Mouse (Mus musculus): ENCODE results near the gene Zcwpw1. TPM values are rescaled to one million over a fixed set of nuclear protein-coding genes. Genes with fewer than 3 reads are reported as not detected.
"Not testable (repeated sequence)": the region's sequence is repeated elsewhere in the genome, so short reads cannot be mapped to it uniquely, and the experiment has no call there.

Gene Zcwpw1
- total and polyA plus RNA-seq, 3 experiments, result 11.1 to 16.0 TPM; not detected in 1

GRCm38 (mm10) chr5:137871644-137872380 is 84.2 kb downstream of the Zcwpw1 start, which contains the start of gene Pilrb2:
Gene Pilrb2, minus strand, starts transcription at chr5:137871815.
- TF ChIP-seq TCF12 (IDR thresholded peaks at IDR 0.05; ENCODE audit: low read depth, low read length), result peak; percentile 59
- TF ChIP-seq RCOR1 (IDR thresholded peaks at IDR 0.05; ENCODE audit: low read depth, low read length), result peak; percentile 13; the same call in 1 of the 2 replicates
- peak; percentile 81 to 85 for TF ChIP-seq EP300 (IDR thresholded peaks at IDR 0.05; ENCODE audit: low read depth in 1 of 2, low read length in 2 of 2)
- TF ChIP-seq MXI1 (IDR thresholded peaks at IDR 0.05; ENCODE audit: low read depth, low read length), result peak; percentile 39; the same call in 1 of the 2 replicates
- TF ChIP-seq TBP (IDR thresholded peaks at IDR 0.05; ENCODE audit: low read depth, low read length), result peak; percentile 62
- TF ChIP-seq TAL1 (IDR thresholded peaks at IDR 0.05; ENCODE audit: low read length), result peak; percentile 45
- TF ChIP-seq POLR2A (IDR thresholded peaks at IDR 0.05; ENCODE audit: control insufficient read depth in 1 of 2, insufficient read depth in 1 of 2, low read depth in 1 of 2, low read length in 2 of 2, poor library complexity in 1 of 2), result peak in 1 of 2 experiments; percentile 41; a peak in 1 of 4 replicates
- TF ChIP-seq SIN3A (IDR thresholded peaks at IDR 0.05; ENCODE audit: low read length), result peak; percentile 60; the same call in 1 of the 2 replicates
- TF ChIP-seq ETS1 (IDR thresholded peaks at IDR 0.05; ENCODE audit: low read depth, low read length), result peak; percentile 45; the same call in 1 of the 2 replicates
- peak; percentile 79 for TF ChIP-seq GATA1 (IDR thresholded peaks at IDR 0.05; ENCODE audit: low read depth, low read length)
- Histone ChIP-seq H3K4me1 (ENCODE audit: control insufficient read depth in 1 of 2, insufficient read depth in 2 of 2, low read length in 2 of 2) (peaks cover 9 to 40% of the 10 kb centered on the region in 2 experiments), H3K9ac (ENCODE audit: control insufficient read depth, low read depth, low read length, poor library complexity, severe bottlenecking) (peak within 1 kb of the TSS; percentile 48), H3K4me3 (ENCODE audit: control insufficient read depth in 1 of 2, insufficient read depth in 1 of 2, low read depth in 2 of 2, low read length in 2 of 2) (peak within 1 kb of the TSS; percentile 31 to 48; a peak in 3 of 4 replicates), H3K27ac (ENCODE audit: control insufficient read depth, low read depth, low read length) (peak within 1 kb of the TSS; percentile 87), H3K36me3 (ENCODE audit: control insufficient read depth in 1 of 2, insufficient read depth in 2 of 2, low read length in 2 of 2) (peaks cover 0 to 24% of the 10 kb centered on the region in 2 experiments; a peak in 2 of 4 replicates)
- not testable (repeated sequence) for H3K27me3 ChIP-seq (ENCODE audit: control insufficient read depth in 1 of 2, insufficient read depth in 2 of 2, low read length in 2 of 2); H3K9me3 ChIP-seq (replicated peaks; ENCODE audit: insufficient read depth, low read length); H3K79me2 ChIP-seq (ENCODE audit: control insufficient read depth, insufficient read depth, low read length, poor library complexity)
- peak; percentile 77 for DNase-seq (ENCODE audit: low read depth, low spot score)

Other genes with a start within 250 kb of the Zcwpw1 start
- 0.15 TPM in 1 of 2 replicates, not detected in the other for gene Actl6b, start 234.3 kb upstream of the Zcwpw1 start, total RNA-seq (2012; rRNA removed)
- gene Actl6b, start 234.3 kb upstream of the Zcwpw1 start, polyA plus RNA-seq (2012; ENCODE audit: insufficient read depth in 1 of 2, insufficient read length in 2 of 2, low read depth in 1 of 2, low replicate concordance in 2 of 2, missing spikeins in 1 of 2), result not detected
- 76.9 and 96.2 TPM in 2 replicates for gene Tfr2, start 218.0 kb upstream of the Zcwpw1 start, total RNA-seq (2012; rRNA removed)
- 100 to 1,000 TPM in 1 of 2 experiments, not detected in 1; 112 TPM for gene Tfr2, start 218.0 kb upstream of the Zcwpw1 start, polyA plus RNA-seq (2012; ENCODE audit: insufficient read depth in 1 of 2, insufficient read length in 2 of 2, low read depth in 1 of 2, low replicate concordance in 2 of 2, missing spikeins in 1 of 2)
- 11.9 and 12.4 TPM in 2 replicates for gene Mospd3, start 186.7 kb upstream of the Zcwpw1 start, total RNA-seq (2012; rRNA removed)
- 100 to 1,000 TPM in 1 of 2 experiments, not detected in 1; 144 TPM for gene Mospd3, start 186.7 kb upstream of the Zcwpw1 start, polyA plus RNA-seq (2012; ENCODE audit: insufficient read depth in 1 of 2, insufficient read length in 2 of 2, low read depth in 1 of 2, low replicate concordance in 2 of 2, missing spikeins in 1 of 2)
- 0.07 and 0.23 TPM in 2 replicates for gene Pcolce, start 174.0 kb upstream of the Zcwpw1 start, total RNA-seq (2012; rRNA removed)
- gene Pcolce, start 174.0 kb upstream of the Zcwpw1 start, polyA plus RNA-seq (2012; ENCODE audit: insufficient read depth in 1 of 2, insufficient read length in 2 of 2, low read depth in 1 of 2, low replicate concordance in 2 of 2, missing spikeins in 1 of 2), result under 1 TPM in 1 of 2 experiments, not detected in 1; 0.77 TPM
- gene Fbxo24, start 158.8 kb upstream of the Zcwpw1 start, total RNA-seq (2012; rRNA removed), result 0.13 and 0.42 TPM in 2 replicates
- gene Fbxo24, start 158.8 kb upstream of the Zcwpw1 start, polyA plus RNA-seq (2012; ENCODE audit: insufficient read depth in 1 of 2, insufficient read length in 2 of 2, low read depth in 1 of 2, low replicate concordance in 2 of 2, missing spikeins in 1 of 2), result under 1 TPM in 1 of 2 experiments, not detected in 1; 0.46 TPM
- 9.1 and 9.7 TPM in 2 replicates for gene Lrch4, start 158.7 kb upstream of the Zcwpw1 start, total RNA-seq (2012; rRNA removed)
- gene Lrch4, start 158.7 kb upstream of the Zcwpw1 start, polyA plus RNA-seq (2012; ENCODE audit: insufficient read depth in 1 of 2, insufficient read length in 2 of 2, low read depth in 1 of 2, low replicate concordance in 2 of 2, missing spikeins in 1 of 2), result 100 to 1,000 TPM in 1 of 2 experiments, 10 to 100 TPM in 1; 47.0 to 239 TPM
- 2.4 and 2.5 TPM in 2 replicates for gene Gm20605, start 158.6 kb upstream of the Zcwpw1 start, total RNA-seq (2012; rRNA removed)
- 10 to 100 TPM in 1 of 2 experiments, not detected in 1; 12.7 TPM for gene Gm20605, start 158.6 kb upstream of the Zcwpw1 start, polyA plus RNA-seq (2012; ENCODE audit: insufficient read depth in 1 of 2, insufficient read length in 2 of 2, low read depth in 1 of 2, low replicate concordance in 2 of 2, missing spikeins in 1 of 2)
- 1.9 and 3.0 TPM in 2 replicates for gene Sap25, start 146.5 kb upstream of the Zcwpw1 start, total RNA-seq (2012; rRNA removed)
- gene Sap25, start 146.5 kb upstream of the Zcwpw1 start, polyA plus RNA-seq (2012; ENCODE audit: insufficient read depth in 1 of 2, insufficient read length in 2 of 2, low read depth in 1 of 2, low replicate concordance in 2 of 2, missing spikeins in 1 of 2), result 10 to 100 TPM in 1 of 2 experiments, not detected in 1; 22.7 TPM
- 0.10 TPM in 1 of 2 replicates, not detected in the other for gene Irs3, start 142.1 kb upstream of the Zcwpw1 start, total RNA-seq (2012; rRNA removed)
- gene Irs3, start 142.1 kb upstream of the Zcwpw1 start, polyA plus RNA-seq (2012; ENCODE audit: insufficient read depth in 1 of 2, insufficient read length in 2 of 2, low read depth in 1 of 2, low replicate concordance in 2 of 2, missing spikeins in 1 of 2), result not detected
- 18.7 and 30.0 TPM in 2 replicates for gene Agfg2, start 103.1 kb upstream of the Zcwpw1 start, total RNA-seq (2012; rRNA removed)
- 10 to 100 TPM in 1 of 2 experiments, not detected in 1; 38.9 TPM for gene Agfg2, start 103.1 kb upstream of the Zcwpw1 start, polyA plus RNA-seq (2012; ENCODE audit: insufficient read depth in 1 of 2, insufficient read length in 2 of 2, low read depth in 1 of 2, low replicate concordance in 2 of 2, missing spikeins in 1 of 2)
- 0.39 and 0.42 TPM in 2 replicates for gene Nyap1, start 46.2 kb upstream of the Zcwpw1 start, total RNA-seq (2012; rRNA removed)
- 1 to 10 TPM in 1 of 2 experiments, not detected in 1; 1.1 TPM for gene Nyap1, start 46.2 kb upstream of the Zcwpw1 start, polyA plus RNA-seq (2012; ENCODE audit: insufficient read depth in 1 of 2, insufficient read length in 2 of 2, low read depth in 1 of 2, low replicate concordance in 2 of 2, missing spikeins in 1 of 2)
- 52.7 and 58.3 TPM in 2 replicates for gene Tsc22d4, start 42.1 kb upstream of the Zcwpw1 start, total RNA-seq (2012; rRNA removed)
- 100 to 1,000 TPM in 1 of 2 experiments, not detected in 1; 203 TPM for gene Tsc22d4, start 42.1 kb upstream of the Zcwpw1 start, polyA plus RNA-seq (2012; ENCODE audit: insufficient read depth in 1 of 2, insufficient read length in 2 of 2, low read depth in 1 of 2, low replicate concordance in 2 of 2, missing spikeins in 1 of 2)
- gene Ppp1r35, start 8.9 kb upstream of the Zcwpw1 start, total RNA-seq (2012; rRNA removed), result 35.0 and 35.8 TPM in 2 replicates
- 10 to 100 TPM in 1 of 2 experiments, not detected in 1; 46.2 TPM for gene Ppp1r35, start 8.9 kb upstream of the Zcwpw1 start, polyA plus RNA-seq (2012; ENCODE audit: insufficient read depth in 1 of 2, insufficient read length in 2 of 2, low read depth in 1 of 2, low replicate concordance in 2 of 2, missing spikeins in 1 of 2)
- gene Mepce, start 143 bp upstream of the Zcwpw1 start, total RNA-seq (2012; rRNA removed), result 49.1 and 58.7 TPM in 2 replicates
- gene Mepce, start 143 bp upstream of the Zcwpw1 start, polyA plus RNA-seq (2012; ENCODE audit: insufficient read depth in 1 of 2, insufficient read length in 2 of 2, low read depth in 1 of 2, low replicate concordance in 2 of 2, missing spikeins in 1 of 2), result 10 to 100 TPM in 1 of 2 experiments, not detected in 1; 74.2 TPM
- gene Pilra, start 48.5 kb downstream of the Zcwpw1 start, total RNA-seq (2012; rRNA removed), result 0.36 and 1.5 TPM in 2 replicates
- gene Pilra, start 48.5 kb downstream of the Zcwpw1 start, polyA plus RNA-seq (2012; ENCODE audit: insufficient read depth in 1 of 2, insufficient read length in 2 of 2, low read depth in 1 of 2, low replicate concordance in 2 of 2, missing spikeins in 1 of 2), result under 1 TPM in 1 of 2 experiments, not detected in 1; 0.89 TPM
- 4.4 and 12.1 TPM in 2 replicates for gene Pilrb1, start 70.3 kb downstream of the Zcwpw1 start, total RNA-seq (2012; rRNA removed)
- gene Pilrb1, start 70.3 kb downstream of the Zcwpw1 start, polyA plus RNA-seq (2012; ENCODE audit: insufficient read depth in 1 of 2, insufficient read length in 2 of 2, low read depth in 1 of 2, low replicate concordance in 2 of 2, missing spikeins in 1 of 2), result 1 to 10 TPM in 1 of 2 experiments, not detected in 1; 4.5 TPM
- gene Pilrb2, start 84.0 kb downstream of the Zcwpw1 start, total RNA-seq (2012; rRNA removed), result 32.1 and 71.7 TPM in 2 replicates
- 10 to 100 TPM in 1 of 2 experiments, not detected in 1; 25.9 TPM for gene Pilrb2, start 84.0 kb downstream of the Zcwpw1 start, polyA plus RNA-seq (2012; ENCODE audit: insufficient read depth in 1 of 2, insufficient read length in 2 of 2, low read depth in 1 of 2, low replicate concordance in 2 of 2, missing spikeins in 1 of 2)
- gene Cyp3a13, start 133.8 kb downstream of the Zcwpw1 start, total RNA-seq (2012; rRNA removed), result not detected in 2 replicates
- not detected for gene Cyp3a13, start 133.8 kb downstream of the Zcwpw1 start, polyA plus RNA-seq (2012; ENCODE audit: insufficient read depth in 1 of 2, insufficient read length in 2 of 2, low read depth in 1 of 2, low replicate concordance in 2 of 2, missing spikeins in 1 of 2)
- not detected in 2 replicates for gene Gjc3, start 175.3 kb downstream of the Zcwpw1 start, total RNA-seq (2012; rRNA removed)
- gene Gjc3, start 175.3 kb downstream of the Zcwpw1 start, polyA plus RNA-seq (2012; ENCODE audit: insufficient read depth in 1 of 2, insufficient read length in 2 of 2, low read depth in 1 of 2, low replicate concordance in 2 of 2, missing spikeins in 1 of 2), result not detected
- gene Azgp1, start 193.7 kb downstream of the Zcwpw1 start, total RNA-seq (2012; rRNA removed), result not detected in 2 replicates
- gene Azgp1, start 193.7 kb downstream of the Zcwpw1 start, polyA plus RNA-seq (2012; ENCODE audit: insufficient read depth in 1 of 2, insufficient read length in 2 of 2, low read depth in 1 of 2, low replicate concordance in 2 of 2, missing spikeins in 1 of 2), result not detected
- not detected in 2 replicates for gene Smok3a, start 233.5 kb downstream of the Zcwpw1 start, total RNA-seq (2012; rRNA removed)
- gene Smok3a, start 233.5 kb downstream of the Zcwpw1 start, polyA plus RNA-seq (2012; ENCODE audit: insufficient read depth in 1 of 2, insufficient read length in 2 of 2, low read depth in 1 of 2, low replicate concordance in 2 of 2, missing spikeins in 1 of 2), result not detected
- not detected in 2 replicates for gene Smok3b, start 233.6 kb downstream of the Zcwpw1 start, total RNA-seq (2012; rRNA removed)
- gene Smok3b, start 233.6 kb downstream of the Zcwpw1 start, polyA plus RNA-seq (2012; ENCODE audit: insufficient read depth in 1 of 2, insufficient read length in 2 of 2, low read depth in 1 of 2, low replicate concordance in 2 of 2, missing spikeins in 1 of 2), result not detected